Mouse (Mus musculus): ENCODE measurements at regions not wholly inside any gene's neighbourhood (a gene's known extent, or its start where the extent isn't known, plus 50 kb on each side); places are given as distances from the start of the nearest gene placed in this dataset.
"Not testable (repeated sequence)": the region's sequence is repeated elsewhere in the genome, so short reads cannot be mapped to it uniquely, and the experiment has no call there.

DNA sequence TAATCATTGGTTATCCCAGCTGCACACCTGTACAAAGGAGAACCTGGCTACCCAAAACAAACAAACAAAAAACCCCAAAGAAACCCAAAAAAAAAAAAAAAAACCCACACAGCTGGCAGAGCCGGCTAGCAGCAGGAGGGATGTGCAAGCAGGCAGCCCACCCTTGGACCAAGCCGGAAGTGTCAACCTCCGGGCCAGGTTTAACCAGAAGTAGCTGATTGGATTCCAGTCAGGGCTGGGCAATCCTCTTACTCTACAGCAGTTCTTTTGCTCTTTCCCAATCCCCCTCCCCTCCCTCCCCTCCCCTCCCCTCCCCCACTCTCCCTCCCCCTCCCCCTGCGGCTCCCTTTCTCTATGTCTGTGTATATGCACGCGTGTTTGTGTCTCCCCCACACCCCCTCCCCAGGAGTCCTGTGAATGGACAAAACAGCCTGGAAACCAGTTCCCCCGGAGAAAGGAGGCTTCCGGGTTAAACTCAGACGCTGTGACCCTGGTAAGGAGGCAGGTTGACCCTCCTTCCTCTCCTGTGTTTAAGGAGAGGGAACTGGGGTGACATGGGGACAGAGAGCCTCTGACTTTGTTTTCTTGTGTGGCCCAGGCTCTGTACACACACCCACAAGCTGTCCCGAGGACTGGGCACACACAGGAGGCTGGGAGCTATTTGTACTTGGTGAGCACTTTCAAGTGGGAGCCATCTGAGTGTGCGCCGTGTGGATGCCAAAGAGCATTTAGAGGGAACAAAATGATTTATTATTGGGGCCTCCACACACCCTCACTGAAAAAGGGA, 93.9 kb upstream of the Jarid2 start:
- no peak for DNase-seq

DNA sequence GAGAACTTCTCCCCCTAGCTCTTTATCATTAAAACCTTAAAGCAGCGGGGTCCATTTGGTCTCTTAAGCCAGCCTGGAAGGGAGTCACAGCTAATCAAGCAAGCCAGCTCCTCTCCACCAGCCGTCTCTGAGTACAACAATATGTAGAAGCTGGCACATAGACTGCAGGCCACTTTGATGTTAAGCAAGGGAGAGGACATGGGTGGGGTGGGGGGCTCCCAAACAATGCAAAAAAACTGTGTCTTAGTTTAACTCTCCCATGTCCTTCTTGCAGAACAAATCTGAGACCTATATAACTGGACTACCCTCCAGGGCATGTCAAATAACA, 93.3 kb upstream of the Jarid2 start:
- DNase-seq: no peak

DNA sequence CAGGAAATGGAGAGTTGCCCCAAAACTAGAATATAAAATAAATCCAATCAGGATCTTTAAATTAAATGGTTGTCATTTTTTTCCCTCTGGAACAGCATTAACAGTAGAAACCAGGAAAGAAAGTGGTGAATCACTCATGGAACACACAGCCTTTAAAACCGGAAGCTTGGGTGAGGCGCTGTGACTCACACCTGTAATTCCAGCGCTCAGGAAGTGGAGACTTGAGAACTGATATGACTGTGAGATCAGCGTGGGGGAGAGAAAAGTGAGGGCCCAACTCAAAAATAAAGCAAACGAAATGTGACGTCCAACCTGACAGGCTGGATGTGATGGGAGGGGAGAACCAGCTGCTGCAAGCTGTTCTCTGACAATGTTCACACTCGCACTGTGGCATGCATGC, 86.9 kb upstream of the Jarid2 start:
- peak; percentile 23 for DNase-seq

DNA sequence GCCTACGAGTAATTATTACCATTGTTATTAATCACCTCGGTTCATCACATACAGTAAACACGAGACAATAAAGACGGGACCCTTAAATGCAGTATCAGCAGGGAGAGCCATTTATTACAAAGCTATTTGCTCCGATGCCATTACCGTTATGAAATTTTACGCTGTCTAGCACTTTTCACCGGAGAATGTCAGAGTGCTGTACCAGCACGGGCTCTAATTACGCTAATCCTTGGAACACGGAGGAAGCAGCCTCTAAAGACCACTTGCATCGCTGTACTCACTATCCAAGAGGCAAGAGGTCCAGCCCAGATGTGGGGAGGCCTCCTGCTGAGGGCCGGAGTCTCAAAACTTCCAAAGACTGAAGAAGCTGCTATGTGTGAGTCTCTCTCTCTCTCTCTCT, 79.2 kb upstream of the Jarid2 start:
- no peak for DNase-seq

DNA sequence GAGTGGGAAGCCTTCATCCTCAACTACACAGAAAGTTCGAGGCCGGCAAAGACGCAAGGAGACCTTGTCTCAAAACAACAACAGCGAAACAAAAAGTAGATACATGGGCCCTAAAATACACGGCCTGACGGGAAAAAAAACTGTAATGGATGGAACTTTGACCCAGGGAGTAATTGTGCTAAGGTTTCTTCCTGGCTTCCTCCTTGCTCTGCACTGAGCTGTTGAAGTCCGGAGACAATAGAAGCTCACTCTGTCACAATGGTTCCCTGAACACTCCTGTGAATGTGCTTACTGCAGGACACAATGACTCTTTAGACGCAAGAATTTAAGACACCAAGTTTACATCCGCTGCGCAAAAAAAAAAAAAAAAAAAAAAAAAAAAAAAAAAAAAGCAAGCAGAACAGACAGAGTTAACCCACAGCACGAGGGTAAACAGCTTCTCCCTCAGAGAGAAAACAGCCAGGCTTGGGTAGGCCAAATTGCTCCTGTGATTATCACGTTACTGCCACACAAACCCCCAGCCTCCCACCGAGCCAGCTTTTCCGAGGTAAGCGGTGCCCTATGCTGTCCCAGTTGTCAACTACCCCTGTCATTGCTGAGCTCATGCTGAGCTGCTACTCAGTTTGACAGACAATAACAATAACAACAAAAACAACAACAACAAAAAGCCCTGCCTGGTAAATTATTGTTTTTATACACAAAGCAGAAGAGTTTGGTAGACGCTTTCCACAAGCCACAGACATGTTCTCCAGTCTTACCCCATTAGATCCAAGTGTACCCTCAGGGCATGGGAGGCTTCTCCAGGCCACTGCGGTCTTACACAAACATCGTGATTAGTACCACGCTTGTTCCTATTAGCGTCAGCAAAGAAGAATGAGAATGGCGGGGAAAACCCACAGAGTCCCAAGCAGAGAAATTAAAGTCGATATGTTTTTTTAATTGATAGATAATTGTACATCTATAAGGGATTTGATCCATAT, 77.7 kb upstream of the Jarid2 start:
- no peak for DNase-seq

DNA sequence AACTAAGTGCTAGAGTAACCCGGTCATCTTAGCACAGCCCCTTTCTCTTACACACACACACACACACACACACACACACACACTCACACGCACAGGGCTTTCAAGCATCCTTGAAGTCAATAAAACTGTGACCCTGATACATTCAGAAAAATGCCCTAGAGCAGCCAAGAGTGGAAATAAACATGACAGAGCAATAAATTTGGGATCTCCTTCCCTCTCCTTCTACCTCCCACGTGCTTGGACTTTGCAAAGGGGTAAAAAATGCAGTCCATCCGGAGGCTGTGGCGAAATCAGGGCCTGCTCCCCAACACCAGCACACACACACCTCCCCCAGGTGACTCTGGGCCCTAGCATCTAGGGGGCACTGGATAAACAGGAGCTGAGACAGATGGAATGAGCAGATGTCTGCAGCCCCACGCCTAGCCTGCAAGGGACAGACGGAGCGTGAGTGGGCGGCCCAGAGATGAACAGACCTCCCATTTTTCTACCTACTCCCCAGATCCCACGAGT, 71.3 kb upstream of the Jarid2 start:
- DNase-seq: peak; percentile 71

DNA sequence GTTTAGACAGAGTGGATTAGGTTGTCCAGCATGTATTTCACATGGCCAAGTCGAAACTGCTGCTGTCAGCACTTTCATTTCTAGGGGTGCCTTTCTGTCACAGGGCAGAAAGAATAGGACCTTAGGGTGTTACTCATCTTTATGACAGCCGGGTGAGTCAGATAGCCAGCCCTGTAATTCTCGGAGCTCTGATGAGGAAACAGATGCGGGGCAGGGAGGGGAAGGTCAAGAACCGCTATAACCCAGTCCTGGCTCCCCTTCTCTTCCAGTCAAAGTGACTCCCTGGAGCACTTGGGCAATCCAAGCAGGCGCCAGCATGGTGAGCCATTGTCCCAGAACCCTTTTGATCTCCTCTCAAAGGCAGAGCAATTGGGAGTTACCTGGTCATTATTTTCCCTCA, 69.4 kb upstream of the Jarid2 start:
- no peak for DNase-seq

DNA sequence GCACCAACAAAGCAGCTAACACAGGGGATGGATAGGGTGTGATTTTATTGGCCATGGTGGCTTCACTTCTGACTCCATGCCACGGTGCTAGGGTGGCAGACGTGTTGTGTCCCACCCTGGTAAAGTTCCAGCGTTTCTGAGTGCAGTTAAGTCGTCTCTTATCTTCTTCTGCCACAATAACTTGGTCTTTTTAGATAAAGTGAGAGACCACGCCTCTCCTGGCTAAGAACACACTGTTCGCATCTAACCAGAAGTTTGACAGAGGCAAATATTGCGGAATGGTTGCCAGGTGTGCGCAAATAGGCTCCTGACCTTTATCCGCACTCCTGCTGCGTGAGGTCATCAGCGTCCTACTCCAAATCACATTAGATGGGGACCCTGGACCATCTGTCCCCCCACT, 66.2 kb upstream of the Jarid2 start:
- DNase-seq: no peak

DNA sequence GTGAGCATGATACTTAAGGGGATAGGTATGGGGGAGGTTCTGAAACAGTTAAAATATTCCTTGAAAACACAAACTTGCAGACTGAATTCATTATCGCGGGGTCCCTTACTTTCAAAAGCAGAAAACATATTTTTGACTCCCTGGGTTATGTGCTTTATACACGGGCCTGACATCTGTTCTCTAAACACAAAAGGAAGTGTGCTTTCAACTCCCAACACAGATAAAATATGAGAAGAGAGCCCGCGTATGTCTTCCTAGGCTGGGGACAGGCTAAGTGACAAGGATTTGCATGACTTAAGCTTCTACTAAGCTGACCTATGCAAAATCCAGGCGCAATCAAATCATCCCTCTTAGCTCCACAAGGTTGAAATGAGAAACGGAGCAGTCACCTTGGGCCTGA, 65.5 kb upstream of the Jarid2 start:
- no peak for DNase-seq

DNA sequence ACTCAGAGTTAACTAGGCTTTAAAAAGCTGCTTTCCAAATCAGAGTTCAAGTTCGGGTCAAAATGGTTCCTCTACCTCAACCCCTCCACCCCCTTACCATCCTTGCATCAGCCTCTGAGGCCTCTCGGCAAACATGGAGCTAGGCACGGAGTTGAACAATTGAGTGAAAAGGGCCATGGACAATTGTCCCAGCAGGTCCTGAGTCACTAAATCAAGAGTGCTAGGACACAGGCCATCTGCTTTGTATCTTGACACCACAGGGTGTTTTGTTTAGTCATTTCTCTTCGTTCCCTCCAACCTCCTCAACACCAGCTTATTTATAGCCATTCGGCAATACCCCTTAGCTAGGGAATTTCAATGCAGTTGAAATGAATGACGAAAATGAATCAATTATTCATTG, 59.5 kb upstream of the Jarid2 start:
- DNase-seq: no peak

DNA sequence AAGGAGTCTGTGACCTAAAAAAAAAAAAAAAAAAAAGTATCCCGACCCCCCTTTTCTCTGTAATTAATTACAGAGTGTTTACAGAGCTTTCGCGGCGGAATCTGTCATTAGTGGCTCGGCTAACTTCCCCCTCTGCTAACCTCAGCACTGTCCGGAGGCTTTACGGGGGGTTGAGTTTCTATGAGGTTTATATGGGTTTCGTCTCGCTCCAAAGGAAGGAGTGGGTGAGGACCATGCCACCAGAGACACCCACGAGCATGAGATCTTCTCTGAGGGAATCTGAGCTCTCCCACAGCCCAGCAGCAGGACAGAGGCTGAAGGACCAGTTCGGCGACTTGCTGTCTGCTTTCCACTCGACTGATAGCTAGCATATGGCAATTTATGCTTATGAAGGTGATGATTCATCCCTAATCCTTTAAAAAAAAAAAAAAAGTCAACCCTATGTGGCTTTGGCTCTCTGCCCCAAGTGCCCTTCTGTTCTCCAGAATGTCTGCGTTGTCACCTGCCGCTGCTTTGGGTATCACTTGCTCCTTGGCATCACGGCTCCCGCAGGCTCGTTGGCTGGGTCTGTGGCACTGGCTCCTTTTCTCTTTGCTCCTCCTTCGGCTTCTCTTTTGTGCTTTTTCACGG, 55.8 kb upstream of the Jarid2 start:
- DNase-seq: peak; percentile 19

DNA sequence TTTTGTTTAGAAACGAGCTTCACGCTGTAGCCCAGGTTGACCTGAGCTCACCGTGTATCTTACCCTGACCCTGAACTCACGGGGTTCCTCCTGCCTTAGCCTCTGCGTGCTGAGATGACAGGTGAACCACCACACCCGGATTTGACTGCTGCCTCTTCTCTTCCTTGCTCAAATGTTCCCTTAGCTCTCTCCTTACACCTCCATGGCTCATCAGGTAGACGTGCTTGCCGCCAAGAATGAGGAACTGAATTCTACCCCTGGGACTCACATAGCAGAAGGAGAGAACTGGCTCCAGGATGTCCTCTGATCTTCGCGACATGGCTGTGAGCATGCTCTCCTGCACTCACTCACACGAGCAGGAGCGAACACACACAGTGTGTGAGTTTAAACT, 55.3 kb upstream of the Jarid2 start:
- DNase-seq: no peak

DNA sequence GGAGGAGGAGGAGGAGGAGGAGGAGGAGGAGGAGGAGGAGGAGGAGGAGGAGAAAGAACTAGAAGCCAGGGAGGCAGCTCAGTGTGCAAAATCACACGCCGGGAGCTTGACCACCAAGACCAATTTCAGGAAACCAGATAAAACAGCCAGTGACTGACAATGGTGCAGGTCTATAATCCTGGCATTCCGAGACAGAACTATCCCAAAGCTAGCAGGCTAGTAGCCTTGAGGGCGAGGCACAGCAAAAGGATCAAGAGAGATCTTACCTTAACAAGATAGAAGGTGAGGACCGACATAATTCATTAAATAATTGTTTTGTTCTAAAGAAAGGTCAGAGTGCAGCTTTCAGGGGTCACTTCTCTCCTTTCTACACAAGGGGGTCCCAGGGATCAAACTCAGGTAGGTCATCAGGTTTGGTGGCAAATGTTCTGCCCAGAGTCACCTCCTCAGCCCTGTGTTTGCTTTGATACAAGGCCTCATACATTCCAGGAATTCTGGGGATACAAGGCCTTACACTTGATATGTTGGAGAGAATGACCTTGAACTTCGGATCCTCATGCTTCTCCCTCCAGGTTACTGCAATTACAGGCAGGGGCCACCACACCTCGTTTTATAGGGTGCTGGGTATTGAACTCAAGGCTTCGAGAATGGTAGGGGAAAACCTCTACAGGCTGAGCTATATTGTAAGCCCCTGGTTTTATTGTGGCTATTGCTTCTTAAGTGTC, 54.2 kb upstream of the Jarid2 start:
- no peak for DNase-seq

DNA sequence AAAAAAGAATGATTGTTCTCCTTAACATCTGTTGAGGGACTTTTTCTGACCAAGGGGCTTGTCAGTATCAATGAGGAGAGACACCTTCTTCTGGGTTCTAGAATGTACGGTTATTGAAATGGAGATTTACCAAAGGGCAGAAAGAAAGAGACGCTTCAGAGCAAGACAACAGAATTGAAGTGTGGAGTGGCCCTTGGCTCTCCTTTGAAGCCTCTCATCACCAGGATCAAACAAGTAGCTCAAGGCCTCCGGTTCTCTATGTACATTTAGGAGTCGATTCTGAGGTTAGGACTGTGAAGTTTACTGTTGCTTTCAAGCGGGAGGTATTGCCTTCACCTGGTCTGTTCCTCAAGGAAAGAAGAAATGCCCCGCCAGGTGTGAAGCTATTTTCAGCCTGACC, 53.2 kb upstream of the Jarid2 start:
- no peak for DNase-seq

DNA sequence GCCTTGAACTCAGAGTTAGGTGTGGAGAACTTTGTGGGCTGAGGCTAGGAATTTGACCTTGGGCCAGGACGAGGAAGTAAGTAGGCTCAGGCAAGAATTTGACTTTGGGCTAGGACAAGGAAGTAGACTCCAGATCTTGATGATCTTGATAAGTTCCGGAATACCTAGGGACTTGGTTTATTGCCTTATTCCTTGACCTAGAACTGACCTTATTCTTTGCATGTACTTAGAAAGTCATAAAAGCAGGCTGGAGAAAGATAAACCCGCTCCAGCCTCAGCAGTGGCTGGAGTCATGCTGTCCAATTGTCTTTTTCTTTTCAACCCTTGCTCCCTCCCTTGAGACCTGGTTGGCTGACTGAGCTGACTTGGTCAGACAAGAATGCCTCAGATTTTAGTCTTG, 51.2 kb upstream of the Jarid2 start:
- DNase-seq: no peak

DNA sequence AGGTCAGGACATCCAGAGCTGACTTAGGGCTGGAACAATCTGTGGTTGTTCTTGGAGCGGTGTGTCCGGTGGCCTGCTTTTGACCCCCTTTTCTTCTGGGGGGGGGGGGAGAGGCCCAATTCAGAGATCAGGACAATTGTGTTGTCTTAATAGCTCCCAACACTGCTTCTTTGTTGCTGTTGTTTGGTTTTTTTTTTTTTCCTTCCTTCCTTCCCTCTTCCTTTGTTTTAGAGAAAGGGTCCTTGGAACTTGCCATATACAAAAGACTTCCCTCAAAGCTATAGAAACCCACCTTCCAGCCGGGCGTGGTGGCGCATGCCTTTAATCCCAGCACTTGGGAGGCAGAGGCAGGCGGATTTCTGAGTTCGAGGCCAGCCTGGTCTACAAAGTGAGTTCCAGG, 49.8 kb upstream of the Jarid2 start:
- DNase-seq: not testable (repeated sequence)

All from right cerebral cortex, adult 18-20 months (tissue).